Mouse (Mus musculus): ENCODE data around the gene Prrg2.
"Not testable (repeated sequence)": the region's sequence is repeated elsewhere in the genome, so short reads cannot be mapped to it uniquely, and the experiment has no call there.

Prrg2 gene

DNA sequence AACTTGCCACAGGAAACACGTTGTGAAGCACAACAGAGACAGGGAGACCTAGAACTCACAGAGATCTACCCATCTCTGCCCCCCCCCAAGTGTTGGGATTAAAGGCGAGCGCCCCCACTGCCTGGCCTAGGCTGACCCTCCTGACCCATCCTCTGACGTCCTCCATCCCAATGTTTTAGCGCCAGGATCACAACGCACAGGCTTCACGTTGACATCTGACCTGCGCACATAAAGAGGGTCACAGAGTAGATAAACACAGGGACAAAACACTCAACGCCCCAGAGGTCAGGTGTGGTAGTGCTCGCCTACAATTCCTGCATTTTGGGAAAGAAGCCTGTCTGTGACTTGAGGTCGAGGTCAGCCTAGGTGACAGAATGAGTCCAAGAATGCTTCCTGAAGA lies 25.8 kb downstream of the Prrg2 start:
- DNase-seq (ENCODE audit: low read depth, low spot score), result no peak

DNA sequence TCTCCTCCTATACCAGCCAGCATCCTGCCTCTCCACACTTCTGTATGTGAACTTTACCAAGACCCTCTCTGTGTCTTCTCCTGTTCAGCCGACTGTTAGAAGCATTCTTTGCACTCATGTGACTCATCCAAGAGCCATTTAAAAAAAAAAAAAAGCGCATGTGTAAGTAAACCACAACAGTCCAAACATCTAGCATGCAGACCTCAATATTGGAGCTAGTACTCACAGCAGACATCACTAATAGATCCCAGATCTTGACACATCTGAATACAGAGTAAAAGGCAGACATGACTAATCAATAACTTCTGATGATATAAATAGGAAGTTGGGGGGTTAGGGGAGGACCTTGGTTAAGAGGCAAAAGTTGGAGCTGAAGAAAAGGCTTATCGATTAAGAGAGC lies 26.8 kb downstream of the Prrg2 start:
- DNase-seq (ENCODE audit: low read depth, low spot score), result no peak

DNA sequence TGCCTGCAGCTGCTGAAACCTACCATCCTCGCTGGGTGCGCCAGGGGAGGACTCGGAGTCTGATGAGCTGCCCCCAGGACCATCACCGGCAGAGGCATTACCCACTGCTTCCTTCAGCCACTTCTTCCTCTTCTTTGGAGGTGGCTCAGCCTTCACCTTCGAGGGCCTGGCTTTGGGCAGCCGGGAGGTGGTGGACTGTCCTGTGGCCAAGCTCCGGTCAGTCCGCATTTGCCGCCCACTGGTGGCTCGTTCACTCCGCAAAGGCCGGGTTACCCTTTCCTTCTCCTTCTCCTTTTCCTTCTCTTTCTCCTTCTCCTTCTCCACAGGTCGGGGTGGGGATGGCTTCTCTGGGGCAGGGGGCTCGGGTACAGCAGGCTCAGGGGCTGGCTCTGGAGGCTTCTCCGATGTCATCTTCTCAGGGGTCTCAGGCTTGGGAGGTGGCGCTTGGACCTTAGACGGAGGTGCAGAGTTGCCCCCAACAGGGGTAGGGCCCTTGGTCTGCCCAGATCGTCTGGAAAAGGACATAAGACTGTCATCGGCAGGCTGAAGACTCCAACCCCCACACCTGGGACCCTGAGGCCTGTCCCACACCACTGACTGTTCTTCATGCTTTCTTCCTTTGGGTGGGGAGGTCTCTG lies 28.6 kb downstream of the Prrg2 start:
- no peak for DNase-seq (ENCODE audit: low read depth, low spot score)

DNA sequence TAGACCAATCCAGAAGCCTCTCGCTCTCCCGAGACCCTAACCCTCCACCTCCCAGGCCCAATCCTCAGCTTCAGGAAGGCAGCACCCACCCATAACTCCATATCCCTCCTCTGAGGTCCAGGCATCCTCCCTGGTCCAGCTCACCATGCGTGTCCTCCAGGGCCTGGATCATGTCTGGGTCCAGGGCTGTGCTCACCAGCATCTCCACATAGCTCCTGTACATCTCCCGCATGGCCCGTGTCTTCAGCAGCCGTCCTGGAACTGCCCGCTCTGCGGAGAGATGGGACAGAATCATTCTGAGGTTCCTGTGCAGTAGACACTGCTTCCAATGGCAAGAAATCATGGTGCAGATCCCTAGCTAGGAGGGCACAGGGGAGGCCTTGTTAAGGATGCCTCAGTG lies 31.6 kb downstream of the Prrg2 start:
- no peak for DNase-seq (ENCODE audit: low read depth, low spot score)

DNA sequence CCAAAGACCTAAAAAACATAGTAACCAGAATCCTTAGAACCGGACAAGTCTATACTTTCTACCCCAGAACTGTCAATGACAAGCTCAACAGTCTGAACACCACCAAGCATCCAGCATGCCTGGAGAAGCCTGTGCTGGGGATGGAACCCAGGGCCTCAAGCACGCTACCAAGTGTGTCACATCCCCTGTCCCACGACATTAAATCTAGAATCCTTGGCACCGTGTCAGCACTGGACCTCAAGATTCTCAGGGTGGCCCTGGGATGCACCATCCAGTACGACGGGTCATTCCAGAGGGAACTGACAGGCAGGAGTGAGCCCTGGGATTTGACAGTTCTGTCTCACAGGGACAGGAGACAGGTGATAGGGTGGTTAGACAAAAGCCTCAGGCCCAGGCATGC lies 32.5 kb downstream of the Prrg2 start:
- no peak for DNase-seq (ENCODE audit: low read depth, low spot score)

DNA sequence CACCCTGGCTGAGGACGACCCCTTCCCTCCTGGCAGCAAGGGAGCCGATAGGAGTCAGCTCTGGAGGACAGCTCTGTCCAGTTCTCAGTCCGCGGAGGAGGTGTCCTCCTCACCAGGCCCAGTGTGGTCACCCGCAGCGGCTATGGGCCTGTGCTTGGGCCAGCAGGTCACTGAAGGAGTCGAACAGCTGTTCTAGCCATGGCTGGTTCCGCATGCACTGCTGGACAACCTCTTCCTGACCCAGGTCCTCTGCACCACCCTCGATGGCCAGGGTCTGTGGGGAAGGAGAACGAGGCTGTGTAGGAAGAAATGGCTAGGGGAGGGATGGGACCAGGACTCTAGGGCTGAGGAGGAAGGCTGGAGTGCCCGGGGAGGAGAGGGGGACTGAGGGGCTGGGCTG lies 34.1 kb downstream of the Prrg2 start:
- DNase-seq (ENCODE audit: low read depth, low spot score), result no peak

DNA sequence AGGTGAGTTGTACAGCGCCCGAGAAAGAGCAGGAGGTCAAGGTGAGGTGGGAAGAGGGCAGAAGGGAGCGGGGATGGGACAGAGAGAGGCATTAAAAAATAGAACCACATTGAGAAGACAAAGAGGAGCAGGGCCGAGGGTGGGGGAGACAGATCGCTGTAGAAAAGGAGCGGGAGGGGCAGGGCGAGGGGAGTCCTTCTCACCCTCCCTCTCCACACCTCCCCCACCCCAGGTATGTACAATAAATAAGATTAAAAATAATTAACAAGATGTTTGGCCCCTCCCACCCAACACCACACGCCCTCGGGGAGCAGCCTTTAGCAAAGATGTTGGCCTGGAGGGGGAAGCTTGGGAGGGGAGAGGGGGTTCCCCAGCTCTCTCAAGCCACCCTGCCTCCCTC lies 34.7 kb downstream of the Prrg2 start:
- no peak for DNase-seq (ENCODE audit: low read depth, low spot score)

DNA sequence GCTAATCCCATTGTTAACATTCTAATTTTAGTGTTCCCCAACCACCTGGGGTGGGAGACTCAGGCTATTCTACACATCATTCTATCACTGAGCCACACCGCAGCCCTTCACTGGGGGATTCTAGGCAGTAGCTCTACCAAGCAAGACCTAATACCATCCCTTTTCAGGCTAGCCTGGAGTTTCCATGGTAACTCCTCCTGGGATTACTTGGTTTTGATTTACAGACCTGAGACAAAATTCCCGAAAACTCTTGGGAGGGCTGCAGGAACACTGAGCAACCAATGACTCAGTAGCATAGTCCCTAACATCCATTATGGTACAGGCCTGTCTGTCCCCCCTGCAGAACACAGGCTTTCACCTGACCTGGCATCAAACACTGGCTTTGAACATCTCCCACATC lies 36.2 kb downstream of the Prrg2 start:
- DNase-seq (ENCODE audit: low read depth, low spot score), result no peak

DNA sequence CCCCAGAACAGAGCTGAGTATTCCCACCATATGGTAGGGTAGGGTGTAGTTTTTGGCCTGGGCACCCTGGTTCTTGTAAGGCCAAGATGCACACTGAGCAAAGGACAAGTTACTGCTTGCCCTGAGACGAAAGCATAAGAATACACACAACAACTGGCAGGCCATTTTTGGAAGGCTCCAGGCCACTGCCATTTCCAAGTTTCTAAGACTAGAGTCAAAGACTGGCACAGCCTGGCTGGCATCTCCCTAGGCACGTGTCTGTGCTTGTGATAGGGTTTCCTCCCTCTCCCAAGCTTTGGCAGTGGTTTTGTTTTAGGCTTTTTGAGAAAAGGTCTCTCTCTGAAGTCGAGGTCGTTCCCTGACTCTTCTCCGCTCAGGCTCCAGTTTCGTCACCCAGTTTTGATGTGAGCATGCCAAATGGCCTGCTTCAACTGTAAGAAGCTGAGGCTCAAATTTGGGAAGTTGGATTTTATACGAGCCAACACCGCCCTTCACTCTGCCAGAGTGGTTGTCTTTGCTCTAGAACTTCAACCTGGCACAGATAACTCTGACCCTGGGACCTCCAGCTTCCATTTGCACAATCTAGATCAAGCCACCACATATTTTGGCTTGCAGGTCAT lies 36.8 kb downstream of the Prrg2 start:
- no peak for DNase-seq (ENCODE audit: low read depth, low spot score)

DNA sequence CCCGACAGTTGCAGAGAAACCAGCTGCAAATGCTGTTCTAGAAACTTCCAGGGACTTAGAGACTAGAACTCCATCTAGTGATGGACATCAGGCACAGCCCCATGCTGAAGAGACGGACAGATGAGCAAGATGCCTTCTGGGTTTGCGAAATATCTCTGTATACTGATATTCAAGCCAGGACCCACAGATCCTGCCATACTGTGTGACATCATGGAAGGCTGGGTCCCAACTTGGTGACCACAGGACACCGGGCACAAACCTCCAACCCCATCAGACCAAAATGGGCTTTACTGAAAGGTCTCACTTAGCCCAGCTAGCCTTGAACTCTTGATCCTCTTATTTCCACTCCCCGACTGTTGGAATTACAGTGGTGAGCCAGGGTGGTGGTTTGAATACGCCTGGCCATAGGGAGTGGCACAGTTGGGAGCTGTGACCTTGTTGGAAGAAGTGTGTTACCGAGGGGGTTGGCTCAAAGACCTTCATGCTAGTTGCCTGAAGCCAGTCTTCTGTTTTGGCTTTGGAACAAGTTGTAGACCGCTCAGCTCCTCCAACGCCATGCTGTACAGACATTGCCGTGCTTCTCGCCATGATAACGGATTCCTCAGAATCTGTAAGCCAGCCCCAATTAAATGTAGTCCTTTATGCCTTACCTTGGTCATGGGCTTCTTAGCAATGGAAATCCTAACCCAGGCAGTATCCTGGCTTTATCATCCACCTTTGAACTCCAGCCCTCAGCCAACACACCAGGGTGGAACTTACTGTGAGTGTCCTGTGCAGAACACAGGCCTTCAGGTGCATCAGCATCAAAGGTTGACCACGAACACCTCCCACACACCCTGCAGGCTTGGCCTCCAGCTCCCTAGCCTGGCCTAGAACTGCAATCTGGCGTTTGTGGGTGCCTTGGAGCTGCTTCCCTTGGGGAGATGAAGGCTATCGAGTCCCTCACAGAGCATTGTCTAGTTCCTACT lies 37.9 kb downstream of the Prrg2 start:
- DNase-seq (ENCODE audit: low read depth, low spot score), result no peak

DNA sequence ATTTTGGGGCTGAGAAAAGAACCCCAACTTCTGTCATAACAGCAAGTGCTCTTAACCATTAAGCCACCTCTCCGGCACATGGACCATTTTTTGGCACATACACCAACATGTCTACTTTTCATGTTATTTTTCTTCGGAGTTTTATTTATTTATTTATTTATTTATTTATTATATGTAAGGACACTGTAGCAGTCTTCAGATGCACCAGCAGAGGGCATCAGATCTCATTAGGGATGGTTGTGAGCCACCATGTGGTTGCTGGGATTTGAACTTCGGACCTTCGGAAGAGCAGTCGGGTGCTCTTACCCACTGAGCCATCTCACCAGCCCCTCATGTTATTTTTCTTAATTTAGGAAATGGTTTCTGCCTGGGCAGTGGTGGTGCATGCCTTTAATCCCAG lies 38.8 kb downstream of the Prrg2 start:
- DNase-seq (ENCODE audit: low read depth, low spot score), result not testable (repeated sequence)

DNA sequence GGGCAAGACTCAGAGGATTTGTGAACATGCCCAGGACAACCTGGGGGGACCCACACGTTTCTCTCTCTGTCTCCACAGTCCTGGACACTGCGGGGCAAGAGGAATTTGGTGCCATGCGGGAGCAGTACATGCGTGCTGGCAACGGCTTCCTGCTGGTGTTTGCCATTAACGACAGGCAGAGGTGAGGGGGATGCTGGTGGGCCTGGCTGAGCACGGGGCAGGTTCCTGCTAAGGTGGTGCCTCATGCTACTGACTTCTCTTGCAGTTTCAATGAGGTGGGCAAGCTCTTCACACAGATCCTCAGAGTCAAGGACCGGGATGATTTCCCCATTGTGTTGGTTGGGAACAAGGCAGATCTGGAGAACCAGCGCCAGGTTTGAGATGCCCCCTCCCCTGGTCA lies 42.3 kb downstream of the Prrg2 start:
- no peak for DNase-seq (ENCODE audit: low read depth, low spot score)

DNA sequence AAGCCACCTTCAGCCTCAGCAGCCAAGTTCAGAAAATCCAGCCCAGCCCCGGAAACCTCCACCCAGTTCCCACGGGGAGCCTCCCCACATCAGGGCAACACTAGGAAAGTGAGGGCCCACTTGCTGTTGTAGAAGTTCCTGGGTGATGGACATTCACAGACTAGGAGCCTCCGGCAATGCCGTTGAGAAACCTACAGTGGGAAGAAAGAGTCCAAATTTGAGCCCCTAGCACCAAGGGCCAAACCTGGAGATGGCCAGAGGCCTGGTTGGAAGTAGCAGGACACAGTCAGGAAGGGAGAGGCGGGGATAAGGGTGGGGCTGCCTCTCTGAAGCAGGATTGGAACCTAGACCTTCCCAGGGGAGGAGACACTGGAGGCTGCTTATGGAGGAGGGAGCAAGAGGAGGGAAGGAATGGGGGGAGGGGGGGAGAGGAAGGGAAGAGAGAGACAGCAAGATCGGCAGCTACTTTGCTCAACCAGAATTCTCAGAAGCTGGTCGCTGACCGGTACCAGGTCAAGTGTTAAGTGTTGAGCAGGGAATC lies 43.4 kb downstream of the Prrg2 start:
- peak; percentile 31 for DNase-seq (ENCODE audit: low read depth, low spot score)

DNA sequence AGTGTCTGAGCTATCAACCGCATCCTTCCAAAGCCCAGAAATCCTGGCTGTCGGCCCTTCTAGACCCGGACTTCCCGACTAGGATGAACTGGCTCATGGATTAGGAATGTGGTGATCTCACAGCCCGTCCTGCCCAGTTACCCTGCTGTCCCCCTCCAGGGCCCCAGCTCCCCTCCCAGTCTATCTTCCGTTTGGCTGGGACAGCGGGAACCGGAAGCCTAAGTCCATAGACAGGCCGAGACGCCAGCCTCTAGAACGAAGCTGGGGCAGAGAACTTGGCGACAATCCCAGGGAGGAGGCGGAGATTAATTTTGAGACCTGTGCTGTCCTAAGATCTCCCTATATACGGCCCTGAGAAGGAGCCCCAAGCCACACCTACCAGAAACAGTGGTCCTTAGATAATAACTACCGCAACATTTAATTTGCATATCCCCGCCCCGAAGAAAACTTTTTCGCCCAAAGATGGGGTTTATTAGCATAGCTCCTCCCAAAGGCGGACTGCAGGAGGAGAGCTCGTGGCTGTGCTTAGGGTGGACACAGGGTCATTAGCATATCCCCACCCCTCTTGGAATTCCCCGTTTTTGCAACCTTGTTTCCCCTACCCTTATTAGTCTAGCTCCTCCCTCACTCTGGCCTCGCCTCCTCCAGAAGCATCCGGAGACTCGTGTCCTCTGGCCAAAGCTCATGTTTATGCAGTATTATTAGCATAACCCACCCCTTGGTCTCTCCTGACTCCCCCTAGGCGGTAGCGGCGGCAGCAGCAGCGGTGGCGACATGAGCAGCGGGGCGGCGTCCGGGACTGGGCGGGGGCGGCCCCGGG lies 45.0 kb downstream of the Prrg2 start, which contains the start of gene Rras:
TSS of gene Rras (plus strand) at position 720 of the 820 bp plus-strand sequence.
- DNase-seq (ENCODE audit: low read depth, low spot score), result peak; percentile 96

DNA sequence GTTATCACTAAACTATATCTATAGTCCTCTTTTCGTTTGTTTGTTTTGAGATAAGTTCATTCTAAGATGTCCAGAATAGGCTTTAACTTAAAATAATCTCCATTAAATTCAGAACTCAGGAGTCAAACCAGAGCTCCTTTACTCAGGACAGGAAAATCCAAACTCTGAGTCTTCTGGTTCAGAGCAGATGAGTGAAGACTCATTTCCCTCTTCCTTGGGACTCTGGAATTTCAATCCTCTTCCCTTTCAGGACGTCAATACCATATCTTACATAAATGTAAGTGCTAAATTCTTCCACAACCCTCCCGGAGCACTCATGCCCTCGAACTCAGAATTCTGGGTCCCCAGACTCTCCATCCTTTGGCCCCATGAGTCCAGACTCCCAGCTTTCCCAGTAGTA lies 45.7 kb downstream of the Prrg2 start:
- no peak for DNase-seq (ENCODE audit: low read depth, low spot score)

DNA sequence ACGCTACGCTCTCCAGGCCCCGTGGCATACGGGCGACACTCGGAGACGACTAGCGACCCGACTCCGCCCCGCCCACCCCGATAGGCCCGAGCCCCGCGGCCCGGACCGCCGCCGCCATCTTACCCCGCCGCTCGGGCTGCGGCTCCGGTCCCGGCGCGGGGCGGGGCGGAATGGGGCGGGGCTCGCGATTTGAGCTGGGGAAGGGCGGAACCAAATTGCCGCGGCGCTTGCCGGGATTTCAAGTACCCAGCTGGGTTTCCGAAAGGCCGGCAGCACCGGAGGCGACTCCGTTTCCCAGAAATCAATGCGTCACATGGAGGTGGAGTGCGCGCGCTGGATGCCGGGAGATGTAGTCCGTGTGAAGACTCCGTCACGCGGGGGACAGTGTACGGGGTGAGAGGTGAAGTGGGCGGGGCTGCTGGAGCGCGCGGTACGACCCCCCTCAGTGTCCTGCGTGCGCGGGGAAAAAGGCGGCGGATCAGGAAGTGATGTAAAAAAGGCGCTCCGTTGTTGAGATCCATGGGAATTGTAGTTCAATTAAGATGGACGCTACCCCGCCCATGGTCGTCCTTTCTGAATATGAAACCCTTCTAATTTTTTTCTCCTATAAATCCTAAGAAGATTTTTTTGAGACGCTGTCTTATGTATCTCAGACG lies 46.4 kb downstream of the Prrg2 start, which contains the start of gene Scaf1:
TSS of gene Scaf1 (minus strand) at position 407 of the 656 bp plus-strand sequence.
- peak; percentile 99 for DNase-seq (ENCODE audit: low read depth, low spot score)

DNA sequence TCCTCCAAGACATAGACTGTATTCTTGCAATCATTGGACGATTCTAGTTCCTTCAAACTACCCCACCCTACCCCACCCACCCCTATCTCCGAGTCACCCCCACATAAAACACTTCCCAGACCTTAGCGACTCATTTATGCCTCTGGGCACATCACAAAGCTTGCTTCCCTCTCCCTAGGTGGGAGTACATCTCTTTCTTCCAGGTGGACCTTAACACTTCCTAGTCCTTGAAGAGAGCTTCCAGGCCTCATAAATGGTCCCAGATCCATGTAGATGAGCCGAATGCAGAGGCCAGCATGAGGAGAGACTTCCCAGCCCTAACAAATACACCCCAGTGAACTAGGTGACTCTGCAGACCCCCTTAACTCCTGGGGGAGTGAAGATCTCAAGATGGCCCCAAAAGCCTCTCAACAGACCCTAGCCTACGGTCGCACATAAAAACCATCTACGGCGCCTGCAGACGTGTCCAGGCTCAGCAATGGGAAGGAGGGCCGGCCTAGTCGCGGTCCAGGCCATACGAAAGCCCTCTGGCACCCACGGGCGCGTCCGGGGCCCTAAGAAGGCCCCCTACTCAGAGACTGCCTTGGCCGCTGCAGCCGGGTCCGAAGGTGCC lies 47.0 kb downstream of the Prrg2 start:
- DNase-seq (ENCODE audit: low read depth, low spot score), result no peak

DNA sequence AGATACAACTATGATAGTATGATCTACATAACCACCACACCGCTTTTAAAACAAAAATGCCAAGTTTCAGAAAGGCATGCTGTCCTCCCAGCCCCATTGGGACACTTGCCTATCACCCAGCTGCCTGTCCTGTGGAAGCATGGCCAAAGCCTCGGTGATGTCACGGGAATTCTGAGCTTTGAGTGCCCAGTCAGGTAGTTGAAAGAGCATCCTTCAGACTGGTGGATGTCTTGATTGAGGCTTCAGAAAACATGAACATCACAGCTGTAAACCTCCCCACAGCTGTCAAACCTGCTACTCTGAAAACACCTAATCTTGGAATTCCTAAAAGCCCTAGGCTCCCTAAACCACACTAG lies 48.4 kb downstream of the Prrg2 start:
- DNase-seq (ENCODE audit: low read depth, low spot score), result no peak

DNA sequence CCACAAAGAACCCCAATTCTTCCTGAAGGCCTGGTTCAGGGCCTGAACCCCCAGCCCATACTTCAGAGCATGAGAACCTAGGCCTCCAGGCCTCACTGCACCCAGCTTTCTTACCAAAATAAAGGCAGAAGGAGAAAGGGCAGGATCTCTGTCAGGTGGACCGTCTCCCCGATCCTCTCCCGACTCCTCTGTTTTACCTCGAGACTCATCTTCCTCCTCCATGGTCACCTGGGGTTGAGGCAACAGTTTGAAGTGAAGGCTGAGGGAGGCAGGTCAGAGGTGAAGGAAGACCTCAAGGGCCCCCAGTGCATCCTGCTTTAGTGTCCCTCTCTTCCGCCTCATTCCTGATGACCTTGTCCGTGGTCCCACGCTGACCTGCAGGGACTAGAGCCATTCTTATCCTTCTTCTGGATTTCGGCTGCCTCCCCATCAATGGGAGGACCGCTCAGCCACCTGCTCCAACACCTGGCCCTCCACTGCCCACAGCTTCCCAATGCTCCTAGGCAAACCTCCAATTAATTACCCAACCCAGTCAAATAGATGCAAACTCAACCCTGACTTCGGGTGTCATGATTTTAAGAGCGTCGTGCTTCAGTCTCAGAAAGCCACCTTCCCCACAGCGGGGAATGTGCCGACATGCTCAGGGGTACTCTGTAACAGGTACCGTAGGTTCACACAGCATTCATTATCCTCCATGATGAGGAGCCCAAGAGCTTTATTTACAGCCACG lies 48.9 kb downstream of the Prrg2 start:
- no peak for DNase-seq (ENCODE audit: low read depth, low spot score)

DNA sequence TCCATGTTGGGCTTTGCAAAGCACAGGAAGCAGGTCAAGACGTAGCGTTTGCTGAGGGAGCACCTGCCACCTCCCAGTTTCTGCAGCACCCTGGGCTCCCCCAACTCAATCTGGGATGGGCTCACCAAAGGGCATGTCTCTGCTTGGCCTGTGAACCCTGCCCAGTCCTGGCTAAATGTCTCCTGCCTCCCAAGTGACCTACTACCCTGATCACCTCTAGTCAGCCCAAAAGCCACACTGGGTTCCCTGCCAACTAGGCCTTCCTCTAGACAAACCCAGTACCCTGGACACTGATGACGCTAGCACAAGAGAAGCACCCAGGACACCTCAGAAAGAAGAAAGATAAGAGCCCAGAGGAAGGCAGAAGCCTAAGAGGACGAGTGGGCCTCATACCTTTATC lies 49.7 kb downstream of the Prrg2 start:
- no peak for DNase-seq (ENCODE audit: low read depth, low spot score)

All from telencephalon, adult 2 months (tissue).